Mouse (Mus musculus) retina, adult 2 months (tissue): Measurements from ENCODE around the gene BC049762.

Experiments used
- DNase-seq: peaks from one replicate; pipeline ENCODE4 v3.0.0-alpha.2; 2012; ENCODE audit warnings: low read depth, low spot score

Gene BC049762

DNA sequence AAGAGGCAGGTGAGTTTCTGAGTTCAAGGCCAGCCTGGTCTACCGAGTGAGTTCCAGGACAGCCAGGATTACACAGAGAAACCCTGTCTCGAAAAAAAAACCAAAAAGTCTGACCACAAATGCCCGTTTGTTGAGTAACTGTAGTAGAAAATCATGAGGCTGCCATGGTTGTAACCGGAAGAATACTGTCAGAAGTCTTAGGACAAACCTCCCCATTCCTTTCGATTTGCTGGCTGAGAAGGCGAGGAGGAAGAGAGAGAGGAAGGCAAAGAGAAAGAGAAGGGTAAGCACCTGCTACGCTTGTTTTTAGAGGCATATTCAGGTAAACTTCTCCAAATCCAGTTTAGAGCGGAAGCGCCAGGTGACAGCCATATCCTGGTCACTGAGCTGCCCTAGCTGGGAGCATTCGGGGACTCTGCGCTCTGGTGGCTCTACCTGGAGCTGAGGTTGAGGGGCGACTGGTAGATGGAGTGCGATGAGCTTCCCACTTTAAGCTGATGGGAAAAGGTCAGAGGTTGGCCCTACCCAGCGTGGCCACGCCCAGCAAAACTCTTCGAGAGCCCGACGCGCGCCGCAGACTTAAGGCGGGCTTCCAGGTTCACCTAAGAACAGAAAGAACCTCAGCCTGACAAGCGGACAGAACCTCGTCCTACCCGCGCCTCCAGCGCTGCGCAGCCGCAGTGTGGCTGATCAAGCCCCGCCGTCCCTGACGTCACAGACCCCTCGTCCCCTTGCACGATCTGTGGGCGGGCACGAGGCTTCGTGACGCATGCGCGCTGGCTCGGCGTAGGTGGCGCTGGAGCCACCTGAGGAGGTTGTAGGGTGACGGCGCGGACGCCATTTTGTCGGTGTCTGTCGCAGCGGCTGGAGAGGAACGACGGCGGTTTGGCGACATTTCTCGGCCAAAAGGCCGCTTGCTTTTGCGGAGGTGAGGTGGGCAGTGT, at the start of gene BC049762:
TSS of gene BC049762 (minus strand) at position 705 of the 944 bp plus-strand sequence.
- peak; percentile 97 for DNase-seq

GRCm38 (mm10) chr11:51311846-51312245, 49.0 kb upstream of the BC049762 start:
- DNase-seq, result no peak

GRCm38 (mm10) chr11:51308306-51308705, 45.5 kb upstream of the BC049762 start:
- no peak for DNase-seq

- DNase-seq, result no peak
Observed at GRCm38 (mm10) chr11:51303981-51304553, 41.2 kb upstream of the BC049762 start.

GRCm38 (mm10) chr11:51302396-51302795, 39.5 kb upstream of the BC049762 start:
- no peak for DNase-seq

- no peak for DNase-seq
Observed at GRCm38 (mm10) chr11:51298691-51299090, 35.8 kb upstream of the BC049762 start.

DNA sequence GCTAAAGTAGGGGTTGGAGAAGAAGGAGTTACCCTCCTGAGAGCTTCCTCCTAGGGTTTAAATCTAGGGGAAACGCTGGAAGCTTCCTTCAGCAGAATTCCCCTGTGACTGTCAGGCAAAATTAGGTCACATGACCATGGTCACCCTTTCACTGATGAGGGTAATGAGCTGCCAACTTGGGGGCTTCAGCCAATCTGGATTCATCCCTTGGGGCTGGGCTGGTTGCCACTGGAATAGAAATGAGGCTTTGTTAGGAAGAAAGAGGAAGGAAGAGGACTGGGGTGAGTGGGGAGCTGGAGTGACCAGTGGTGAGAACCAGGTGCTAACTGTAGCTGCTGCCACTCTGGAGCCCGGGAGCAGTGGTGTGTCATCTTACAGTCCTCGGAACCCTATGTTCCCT, 32.9 kb upstream of the BC049762 start:
- no peak for DNase-seq

GRCm38 (mm10) chr11:51293956-51294530, 31.2 kb upstream of the BC049762 start:
- no peak for DNase-seq

- no peak for DNase-seq
Observed at GRCm38 (mm10) chr11:51290066-51290955, 27.5 kb upstream of the BC049762 start.

DNA sequence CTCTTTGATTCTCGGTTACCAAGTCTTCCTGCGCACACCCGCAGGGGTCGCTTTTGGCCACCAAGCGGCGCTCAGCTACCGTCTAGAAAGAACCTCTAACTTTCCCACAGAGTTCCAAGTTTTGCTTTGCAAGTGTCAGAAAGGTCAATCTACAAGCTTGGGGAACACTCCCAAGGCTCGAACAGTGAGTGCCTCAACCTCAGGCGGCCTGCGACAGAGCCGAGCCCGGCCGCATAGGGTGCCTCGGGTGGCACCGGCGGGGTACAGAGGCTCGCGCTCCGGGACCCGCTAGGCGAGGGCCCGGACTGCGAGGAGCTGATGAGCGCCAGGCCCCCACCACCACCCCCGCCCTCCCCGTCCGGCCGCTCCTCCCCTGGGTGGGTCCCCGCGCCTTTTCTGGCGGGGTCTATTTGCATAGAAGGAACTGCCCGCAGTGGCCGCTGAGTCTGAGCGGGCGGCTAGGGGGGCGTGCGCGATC, 26.8 kb upstream of the BC049762 start, which contains the start of gene Col23a1:
TSS of gene Col23a1 (plus strand) at position 357 of the 478 bp plus-strand sequence.
- DNase-seq, result no peak

DNA sequence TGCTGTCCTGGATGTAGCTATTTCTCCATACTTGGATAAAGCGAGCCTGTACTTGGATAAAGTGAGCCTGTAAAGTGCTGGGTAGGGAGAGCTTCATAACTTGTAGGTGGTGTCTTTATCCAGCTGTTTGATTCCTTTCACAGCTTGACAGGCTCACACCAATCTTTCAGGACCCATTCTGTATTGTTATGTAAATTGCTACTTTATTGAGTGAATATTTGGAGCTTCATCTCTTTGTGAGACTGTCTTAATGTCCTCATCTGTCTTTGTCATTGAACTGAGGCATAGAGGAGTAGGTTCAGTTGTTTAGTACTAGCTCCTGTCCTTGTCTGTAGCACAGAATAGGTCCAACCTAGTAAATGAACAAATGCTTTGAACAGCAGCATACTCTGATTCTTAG, 11.6 kb upstream of the BC049762 start:
- no peak for DNase-seq

DNA sequence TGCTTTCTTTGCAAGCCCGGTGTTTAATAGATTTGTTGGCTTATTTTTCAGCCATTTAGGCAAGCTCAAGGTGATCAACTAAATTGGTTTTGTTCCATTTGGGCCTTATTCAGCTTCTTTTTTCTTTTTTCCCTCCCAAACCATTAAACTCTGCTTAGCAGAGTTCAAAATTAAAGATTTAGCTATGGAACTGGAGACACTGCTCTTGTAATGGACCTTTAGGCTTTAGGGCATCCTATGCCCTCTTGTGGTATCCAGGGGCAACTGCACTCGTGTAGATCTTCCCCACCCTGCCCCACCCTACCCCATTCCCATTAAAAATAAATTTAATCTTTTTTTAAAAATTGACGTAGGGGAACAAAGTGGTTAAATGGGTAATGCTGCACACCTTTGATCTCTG, 2.5 kb upstream of the BC049762 start:
- DNase-seq, result no peak

- DNase-seq, result no peak
Observed at GRCm38 (mm10) chr11:51264352-51264751, 1.5 kb upstream of the BC049762 start.

DNA sequence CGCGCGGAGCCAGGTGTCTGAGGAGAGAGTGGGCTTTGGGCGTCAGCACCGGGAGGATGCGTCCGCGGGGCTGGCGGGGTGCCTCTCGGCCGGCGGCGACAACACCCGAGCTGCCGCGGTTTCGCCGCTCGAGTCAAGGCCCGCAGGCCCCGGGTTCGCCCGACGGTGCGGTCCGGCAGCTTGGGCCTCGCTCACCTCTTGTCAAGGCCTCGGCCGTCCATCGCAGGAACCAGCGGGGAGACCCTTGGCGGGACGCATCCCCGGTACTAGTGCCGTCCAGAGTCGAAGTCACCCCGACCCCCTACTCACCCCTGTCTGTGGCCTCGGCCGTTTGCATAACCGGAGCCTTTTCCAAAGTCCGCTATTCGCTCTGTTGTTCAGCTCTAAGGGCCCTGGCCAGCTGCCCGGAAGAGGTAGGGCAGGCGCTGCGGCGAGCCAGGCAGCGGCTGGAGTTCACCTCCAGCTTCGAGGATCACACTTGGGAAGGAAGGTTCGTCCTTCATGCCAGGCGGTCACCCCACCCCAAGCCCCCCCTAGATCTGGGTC, 513 bp upstream of the BC049762 start:
- no peak for DNase-seq

DNA sequence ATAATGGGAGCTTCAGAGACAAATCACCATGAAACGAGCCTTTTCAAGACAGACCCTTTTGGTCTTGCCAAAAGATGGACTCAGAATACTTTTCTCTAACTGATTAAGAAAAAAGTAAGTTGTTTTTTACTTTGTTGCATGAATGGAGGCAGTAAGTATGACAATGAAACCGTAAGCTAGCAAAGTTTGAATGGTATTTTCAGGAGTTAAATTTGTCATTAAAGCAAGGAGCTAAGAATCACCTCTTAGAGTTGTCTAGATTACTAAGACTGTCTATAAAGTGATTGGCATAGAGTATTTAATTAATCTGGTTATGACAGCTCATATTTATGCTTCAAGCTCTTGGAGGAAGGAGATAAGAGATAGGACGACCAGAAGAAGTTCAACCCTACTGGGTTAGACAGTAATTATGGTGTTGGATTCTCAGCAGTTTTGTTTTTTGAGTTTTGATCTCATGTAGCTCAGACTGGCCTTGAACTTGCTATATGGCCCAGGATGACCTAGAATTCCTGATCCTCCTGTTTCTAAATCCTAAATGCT, 1.1 kb downstream of the BC049762 start, which contains the start of gene Clk4:
TSS of gene Clk4 (plus strand) at position 51 of the 540 bp plus-strand sequence.
- no peak for DNase-seq

- DNase-seq, result no peak
Observed at GRCm38 (mm10) chr11:51257006-51257405, 5.8 kb downstream of the BC049762 start.

GRCm38 (mm10) chr11:51242897-51243296, 19.9 kb downstream of the BC049762 start:
- DNase-seq, result no peak

DNA sequence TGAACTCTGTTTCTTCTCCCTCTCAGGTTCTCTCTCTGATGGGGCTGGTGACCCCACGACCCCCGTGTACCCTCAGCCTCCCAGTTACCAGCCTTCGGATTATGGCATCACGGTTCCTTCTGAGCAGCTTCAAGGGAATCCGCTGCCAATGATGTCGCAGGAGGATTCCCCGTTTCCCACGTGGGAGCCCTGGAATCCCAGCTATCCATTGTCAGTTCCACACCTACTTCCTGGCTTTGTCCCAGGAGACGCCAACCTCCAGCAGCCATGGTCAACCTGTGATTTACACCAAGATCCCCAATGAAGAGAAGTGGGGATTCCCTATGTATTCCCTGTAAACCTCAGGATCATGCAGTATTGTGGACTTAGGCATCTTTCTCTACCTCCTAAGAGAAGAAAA, 28.2 kb downstream of the BC049762 start:
- DNase-seq, result no peak

DNA sequence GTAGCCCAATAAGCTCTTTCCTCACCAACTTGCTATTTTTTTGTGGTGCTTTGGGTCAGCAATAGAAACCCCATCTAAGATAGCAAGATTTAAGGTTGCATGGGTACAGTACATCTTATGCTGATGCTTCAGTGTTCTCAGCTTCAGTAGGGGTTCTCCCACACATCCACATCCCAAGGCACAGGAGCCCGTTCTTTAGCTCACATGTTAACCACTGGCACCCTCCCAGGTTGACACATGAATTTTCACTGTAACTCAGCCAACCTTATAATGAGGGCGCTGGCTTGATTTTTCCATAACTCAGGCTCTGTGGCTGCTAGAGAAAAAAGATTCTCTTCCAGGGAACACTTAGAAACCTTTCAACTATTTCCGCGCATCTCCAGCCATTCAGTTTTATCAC, 35.7 kb downstream of the BC049762 start:
- DNase-seq, result no peak

DNA sequence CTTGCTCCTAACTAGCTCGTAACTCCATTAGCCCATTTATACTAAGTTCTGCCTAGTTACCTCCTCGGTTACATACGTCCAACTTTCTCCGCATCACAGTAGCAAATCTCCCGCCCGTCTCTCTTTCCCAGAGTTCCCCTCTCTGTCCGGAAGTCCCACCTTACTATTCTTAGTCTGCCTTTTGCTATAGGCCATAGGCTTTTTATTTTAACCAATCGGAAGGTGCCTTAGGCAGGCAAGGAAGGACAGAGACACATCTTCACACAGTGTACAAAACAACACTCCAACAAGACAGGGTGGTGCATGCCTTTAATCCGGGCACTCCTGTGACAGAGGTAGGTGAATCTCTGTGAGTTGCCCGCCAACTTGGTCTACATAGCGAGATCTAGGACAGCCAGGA, 42.5 kb downstream of the BC049762 start, which contains the start of gene Gm12569:
TSS of gene Gm12569 (plus strand) at position 166 of the 400 bp plus-strand sequence.
- DNase-seq, result no peak
